Mouse (Mus musculus) right cerebral cortex, postnatal 25 days (tissue): ENCODE data around the gene Mab21l2.

Experiments used
- DNase-seq: peaks from one replicate; pipeline ENCODE4 v3.0.0; 2022

Gene Mab21l2

DNA sequence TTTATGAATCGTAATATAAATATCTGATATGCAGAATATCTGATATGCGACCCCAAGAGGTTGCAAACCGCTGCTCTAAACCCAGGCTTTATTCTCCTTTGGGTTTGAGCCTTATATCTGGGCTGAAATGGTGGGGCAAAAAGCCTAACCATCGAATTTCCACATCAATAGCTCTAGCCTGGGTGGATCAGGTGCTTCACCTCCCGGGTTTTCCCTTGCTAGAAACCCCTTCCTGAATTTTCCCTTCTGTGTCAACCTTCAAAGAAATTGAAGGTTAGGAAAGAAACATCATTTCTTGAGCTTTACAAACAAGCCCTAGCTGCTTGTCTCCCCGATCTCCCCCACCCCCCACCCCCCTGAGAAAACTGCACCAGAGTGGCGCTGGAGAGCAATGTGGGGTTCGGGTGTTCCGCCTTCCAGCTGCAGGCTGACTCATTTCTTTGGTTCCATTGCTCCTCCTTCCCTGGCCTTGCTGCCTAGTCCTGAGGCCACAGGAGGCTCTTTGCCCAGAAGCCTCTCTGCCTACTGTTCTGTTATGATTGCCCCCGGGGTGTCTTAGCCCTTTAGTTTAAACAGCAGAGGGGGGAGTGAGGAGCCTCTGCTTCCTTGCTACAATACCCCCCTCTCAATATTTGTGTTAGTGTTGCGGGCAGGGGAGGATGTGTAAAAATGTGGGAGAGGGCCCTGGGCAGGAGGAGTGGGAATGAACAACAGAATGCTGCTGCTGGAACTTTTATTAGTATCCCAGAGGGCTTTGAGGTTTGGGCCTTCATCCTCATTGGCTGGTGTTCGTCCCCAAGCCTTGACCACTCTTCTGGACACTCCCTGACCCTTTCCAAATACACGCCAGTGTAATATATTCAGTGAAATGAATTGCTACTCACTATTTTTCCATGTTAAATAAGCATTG lies 9.5 kb downstream of the Mab21l2 start:
- DNase-seq, result no peak

DNA sequence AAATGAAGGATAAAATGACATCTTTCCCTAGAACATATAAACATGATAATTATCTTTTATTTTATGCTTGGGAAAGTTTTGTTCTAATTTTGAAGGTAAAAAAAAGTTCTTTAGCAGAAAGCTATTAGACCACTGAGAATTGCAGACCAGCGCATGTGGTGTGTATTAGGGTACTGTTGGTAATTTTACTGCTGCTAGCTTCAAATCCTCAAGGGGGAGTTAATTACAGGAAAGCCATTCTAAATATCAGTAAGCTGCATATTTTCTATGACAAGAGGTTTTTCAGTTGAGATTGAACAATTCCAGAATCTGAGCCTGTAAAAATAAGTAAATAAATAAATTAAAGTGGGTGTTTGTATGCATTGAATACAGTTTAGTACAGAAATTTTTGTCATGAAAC lies 11.7 kb downstream of the Mab21l2 start:
- no peak for DNase-seq

DNA sequence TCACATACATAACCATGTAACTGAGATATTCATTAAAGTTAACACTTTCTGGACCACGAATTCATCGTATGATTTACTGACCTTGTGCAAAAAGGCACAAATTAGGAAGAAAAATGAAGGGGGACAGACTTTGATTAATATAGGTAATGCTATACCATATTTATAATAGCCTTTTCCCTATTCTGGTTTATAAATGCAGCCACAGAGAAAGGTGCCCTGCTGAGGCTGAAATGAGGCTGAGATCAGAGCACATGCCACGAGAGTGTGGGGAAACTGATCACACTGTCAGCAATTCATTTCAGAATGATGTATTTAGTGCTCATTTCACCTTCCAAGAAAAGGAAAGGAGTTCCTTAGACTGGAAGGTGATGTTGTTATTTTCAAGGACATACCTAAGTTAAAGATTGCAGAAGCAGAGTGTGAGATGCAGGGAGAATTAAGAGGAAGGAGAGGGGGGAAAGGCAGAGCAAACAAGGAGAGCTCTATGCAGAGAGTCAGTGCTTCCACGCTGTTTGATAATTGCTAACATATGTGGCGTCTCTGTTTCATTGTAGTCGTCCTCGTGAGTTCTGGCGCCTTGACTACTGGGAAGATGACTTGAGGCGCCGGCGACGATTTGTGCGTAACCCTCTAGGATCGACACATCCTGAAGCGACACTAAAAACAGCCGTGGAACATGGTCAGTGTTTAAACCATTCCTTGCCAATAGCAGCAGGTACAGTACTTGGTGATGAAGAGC lies 16.7 kb downstream of the Mab21l2 start:
- DNase-seq, result no peak

DNA sequence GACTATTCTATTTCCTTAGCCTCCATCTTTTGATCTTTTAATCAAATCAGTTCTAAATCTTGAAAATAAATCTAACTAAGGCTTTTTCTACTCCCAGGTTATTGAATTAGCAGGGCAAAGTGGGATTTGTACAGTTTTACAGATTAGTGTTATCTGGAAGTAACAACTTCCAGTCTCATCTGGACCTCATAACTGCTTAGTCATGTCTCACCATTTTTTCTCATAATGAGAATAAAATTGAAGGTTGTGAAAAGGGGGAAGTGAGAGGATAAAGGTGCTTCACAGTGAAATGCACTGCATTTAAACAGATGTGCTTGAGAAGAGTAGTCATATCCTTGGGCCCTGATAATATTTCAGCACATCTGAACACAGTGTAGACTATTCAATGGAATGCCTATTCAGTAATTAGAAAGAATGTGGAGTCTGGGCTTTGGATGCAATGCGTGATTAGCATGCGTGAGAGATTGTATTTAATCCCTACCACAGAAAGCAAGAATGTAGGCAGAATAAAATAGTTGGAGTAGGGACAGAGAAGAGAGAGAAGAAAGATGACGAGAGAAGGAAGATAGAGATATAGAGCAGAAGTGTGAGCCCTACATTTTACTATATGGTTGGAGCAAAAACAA lies 25.4 kb downstream of the Mab21l2 start:
- DNase-seq, result no peak

DNA sequence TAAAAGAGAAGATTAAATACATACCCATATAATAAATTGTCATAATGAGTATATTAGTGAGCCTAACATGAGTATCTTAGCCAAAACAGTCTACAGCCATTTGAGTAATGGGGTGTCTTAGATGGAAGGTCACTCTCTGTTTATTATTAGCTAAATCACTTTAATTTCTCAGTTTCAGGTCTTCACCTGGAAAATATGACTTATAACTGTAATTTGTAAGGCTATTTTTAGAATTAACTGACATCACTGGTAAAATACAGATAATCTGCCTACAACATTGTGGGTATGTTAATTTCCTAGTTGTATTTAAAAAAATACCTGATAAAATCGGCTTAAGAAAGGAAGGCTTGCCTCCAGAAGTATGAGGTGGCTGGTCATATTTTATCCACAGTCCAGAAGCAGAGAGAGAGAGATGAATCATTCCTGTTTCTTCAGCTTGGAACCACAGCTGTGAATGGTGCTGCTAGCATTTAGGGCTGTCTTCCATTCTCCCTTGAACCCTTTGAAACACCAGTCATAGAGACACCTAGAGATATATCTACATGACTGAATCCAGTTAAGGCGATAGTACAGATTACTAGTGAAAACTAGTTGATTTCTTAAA lies 29.8 kb downstream of the Mab21l2 start:
- DNase-seq, result no peak

DNA sequence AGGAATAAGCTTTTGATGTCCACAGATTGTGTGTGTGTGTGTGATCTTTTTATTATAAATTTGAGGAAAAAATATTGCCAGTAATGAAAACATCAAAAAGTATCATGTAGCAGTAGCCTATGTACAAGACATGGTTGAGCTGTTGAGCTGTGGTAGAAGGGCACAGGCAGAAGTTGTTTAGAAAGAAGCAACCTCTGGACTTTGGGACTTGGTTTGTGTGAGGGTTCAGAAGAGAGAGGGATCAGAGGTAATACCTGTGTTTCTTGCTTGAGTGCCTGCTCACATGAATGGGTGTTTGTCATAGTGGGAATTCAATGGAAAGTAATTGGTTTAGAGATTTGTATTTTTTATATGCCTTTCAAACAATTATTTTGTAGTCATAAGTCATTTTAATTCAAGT lies 47.8 kb downstream of the Mab21l2 start:
- no peak for DNase-seq
